Mouse (Mus musculus) heart, embryonic 10.5 days (tissue): ENCODE data around the gene Hist1h2ad. TPM values are rescaled to one million over a fixed set of nuclear protein-coding genes. Genes with fewer than 3 reads are reported as not detected.
"Not testable (repeated sequence)": the region's sequence is repeated elsewhere in the genome, so short reads cannot be mapped to it uniquely, and the experiment has no call there.

Experiments
- DNase-seq: peaks from one replicate; pipeline ENCODE4 v3.0.0-alpha.2; 2017; ENCODE audit warnings: low spot score
- H3K27ac ChIP-seq: fragments of 300-500 bp; sonication (generic); 2 replicates; pipeline ENCODE4 v1.5.1; 2016; ENCODE audit warnings: mild to moderate bottlenecking
- H3K27me3 ChIP-seq: fragments of 300-500 bp; sonication (generic); 2 replicates; pipeline ENCODE4 v1.6.1; 2016; ENCODE audit warnings: mild to moderate bottlenecking; ENCODE audit not compliant: poor library complexity, insufficient read depth, severe bottlenecking
- H3K36me3 ChIP-seq: fragments of 300-500 bp; sonication (generic); 2 replicates; pipeline ENCODE4 v1.6.1; 2016; ENCODE audit warnings: mild to moderate bottlenecking, moderate library complexity
- H3K4me1 ChIP-seq: fragments of 300-500 bp; sonication (generic); 2 replicates; pipeline ENCODE4 v1.6.1; 2016; ENCODE audit warnings: mild to moderate bottlenecking
- H3K4me3 ChIP-seq: fragments of 300-500 bp; sonication (generic); 2 replicates; pipeline ENCODE4 v1.5.1; 2016; ENCODE audit warnings: mild to moderate bottlenecking, moderate library complexity
- H3K9me3 ChIP-seq: fragments of 300-500 bp; sonication (generic); 2 replicates; pipeline ENCODE4 v1.6.1; 2016; ENCODE audit warnings: mild to moderate bottlenecking, moderate library complexity
- WGBS: fragments of 180-500 bp; shearing (Covaris S2); methylation state at CpG from one replicate; pipeline ENCODE4 v1.1.7; 2016; 5-methylcytosine and 5-hydroxymethylcytosine counted together
- polyA plus RNA-seq: library from polyadenylated mRNA; unstranded; fragments of >200 nt; fragmentation: Nextera tagmentation; extraction: Ambion mirVana; gene quantifications from 2 replicates; pipeline ENCODE4 v1.2.1, GENCODE M21; 2016

Gene Hist1h2ad
- polyA plus RNA-seq, 1 experiment from 2014 or later, result 1.1 TPM

GRCm38 (mm10) chr13:23534368-23535131 lies 39.6 kb upstream of the Hist1h2ad start:
- DNase-seq, result no peak
- Histone ChIP-seq H3K9me3 (no peaks in the 10 kb centered on the region), H3K4me1 (peaks cover 29% of the 10 kb centered on the region), H3K36me3 (no peaks in the 10 kb centered on the region), H3K27me3 (no peaks in the 10 kb centered on the region), H3K4me3 (peak overlapping the region; percentile 67), H3K27ac (peak overlapping the region; percentile 95)
- 3% methylated on average over 15 of the region's 15 CpGs for WGBS

GRCm38 (mm10) chr13:23535137-23536075 lies 38.8 kb upstream of the Hist1h2ad start, which contains the start of gene Hist1h3g:
Gene Hist1h3g (plus strand): TSS chr13:23535422.
- not testable (repeated sequence) for H3K9me3 ChIP-seq, H3K27me3 ChIP-seq, H3K36me3 ChIP-seq
- peak within 1 kb of the TSS; percentile 67 for H3K4me3 ChIP-seq
- DNase-seq, result peak; percentile 98
- peak within 1 kb of the TSS; percentile 95 for H3K27ac ChIP-seq
- H3K4me1 ChIP-seq, result peaks cover 29% of the 10 kb centered on the region
- WGBS, result under 1% methylated on average over 53 of the region's 62 CpGs

DNA sequence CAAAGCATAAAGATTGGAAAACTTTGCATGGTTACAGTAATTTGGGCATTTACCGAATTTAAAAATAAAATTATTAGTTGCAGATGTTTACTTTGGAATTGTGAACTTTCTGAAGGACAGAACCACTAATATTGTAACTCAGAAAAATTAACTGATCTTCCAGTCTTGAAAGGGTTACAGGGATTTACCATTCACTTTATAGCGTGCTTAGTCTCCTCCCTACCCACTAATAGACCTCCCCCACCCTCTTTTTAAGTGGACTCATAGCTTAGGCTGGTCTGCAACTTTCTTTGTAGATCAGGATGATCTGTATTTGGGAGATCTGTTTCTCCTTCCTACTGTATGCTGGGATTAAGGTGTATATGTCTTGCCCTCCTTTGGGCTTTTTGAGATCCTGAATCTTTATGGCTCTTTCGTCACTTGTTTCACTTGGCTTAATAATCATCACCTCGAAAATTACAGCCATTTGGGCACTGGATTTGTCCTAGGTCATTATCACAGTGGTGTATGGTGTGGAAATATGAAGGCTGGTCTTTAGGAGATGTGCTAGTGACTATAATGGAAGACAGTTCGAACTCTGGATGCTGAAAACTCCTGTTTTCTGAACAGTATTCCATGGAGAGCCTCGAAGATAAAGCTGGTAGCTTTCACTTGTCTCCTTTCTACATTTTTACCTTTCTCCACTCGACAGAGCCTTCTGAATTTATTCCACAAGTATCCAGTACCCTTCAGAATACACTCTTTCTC lies 37.9 kb upstream of the Hist1h2ad start:
- H3K27ac ChIP-seq, result peak overlapping the region; percentile 95
- H3K27me3 ChIP-seq, result no peaks in the 10 kb centered on the region
- no peak for DNase-seq
- H3K4me1 ChIP-seq, result peaks cover 29% of the 10 kb centered on the region
- H3K36me3 ChIP-seq, result no peaks in the 10 kb centered on the region
- WGBS, result 28% methylated on average over 7 of the region's 7 CpGs
- H3K4me3 ChIP-seq, result peak overlapping the region; percentile 67
- no peaks in the 10 kb centered on the region for H3K9me3 ChIP-seq

- Histone ChIP-seq H3K4me1 (peaks cover 27% of the 10 kb centered on the region), H3K36me3 (no peaks in the 10 kb centered on the region), H3K9me3 (no peaks in the 10 kb centered on the region), H3K27me3 (no peaks in the 10 kb centered on the region), H3K4me3 (peak overlapping the region; percentile 67), H3K27ac (no peak overlapping the region)
- DNase-seq, result no peak
- 81% methylated on average over 3 of the region's 3 CpGs for whole genome bisulfite sequencing
Measured at GRCm38 (mm10) chr13:23537006-23537710, 37.0 kb upstream of the Hist1h2ad start.

- Histone ChIP-seq H3K4me1 (peaks cover 20% of the 10 kb centered on the region; the same call in 1 of the 2 replicates), H3K4me3 (no peak overlapping the region), H3K27ac (no peak overlapping the region), H3K27me3 (no peaks in the 10 kb centered on the region), H3K36me3 (no peaks in the 10 kb centered on the region), H3K9me3 (no peaks in the 10 kb centered on the region)
- no peak for DNase-seq
- WGBS, result 86% methylated on average over 5 of the region's 5 CpGs
Measured at GRCm38 (mm10) chr13:23538249-23538648, 35.9 kb upstream of the Hist1h2ad start.

GRCm38 (mm10) chr13:23539821-23540220 lies 34.4 kb upstream of the Hist1h2ad start:
- not testable (repeated sequence) for H3K9me3 ChIP-seq, H3K27me3 ChIP-seq, H3K36me3 ChIP-seq, H3K27ac ChIP-seq, H3K4me3 ChIP-seq, DNase-seq
- WGBS, result 71% methylated on average over 1 of the region's 1 CpGs
- peaks cover 12% of the 10 kb centered on the region; the same call in 1 of the 2 replicates for H3K4me1 ChIP-seq

- no peak overlapping the region for H3K27ac ChIP-seq
- peaks cover 8% of the 10 kb centered on the region; the same call in 1 of the 2 replicates for H3K4me1 ChIP-seq
- 88% methylated on average over 3 of the region's 3 CpGs for WGBS
- no peaks in the 10 kb centered on the region for H3K27me3 ChIP-seq
- H3K9me3 ChIP-seq, result no peaks in the 10 kb centered on the region
- no peak for DNase-seq
- H3K36me3 ChIP-seq, result no peaks in the 10 kb centered on the region
- no peak overlapping the region for H3K4me3 ChIP-seq
Measured at GRCm38 (mm10) chr13:23541497-23541896, 32.7 kb upstream of the Hist1h2ad start.

DNA sequence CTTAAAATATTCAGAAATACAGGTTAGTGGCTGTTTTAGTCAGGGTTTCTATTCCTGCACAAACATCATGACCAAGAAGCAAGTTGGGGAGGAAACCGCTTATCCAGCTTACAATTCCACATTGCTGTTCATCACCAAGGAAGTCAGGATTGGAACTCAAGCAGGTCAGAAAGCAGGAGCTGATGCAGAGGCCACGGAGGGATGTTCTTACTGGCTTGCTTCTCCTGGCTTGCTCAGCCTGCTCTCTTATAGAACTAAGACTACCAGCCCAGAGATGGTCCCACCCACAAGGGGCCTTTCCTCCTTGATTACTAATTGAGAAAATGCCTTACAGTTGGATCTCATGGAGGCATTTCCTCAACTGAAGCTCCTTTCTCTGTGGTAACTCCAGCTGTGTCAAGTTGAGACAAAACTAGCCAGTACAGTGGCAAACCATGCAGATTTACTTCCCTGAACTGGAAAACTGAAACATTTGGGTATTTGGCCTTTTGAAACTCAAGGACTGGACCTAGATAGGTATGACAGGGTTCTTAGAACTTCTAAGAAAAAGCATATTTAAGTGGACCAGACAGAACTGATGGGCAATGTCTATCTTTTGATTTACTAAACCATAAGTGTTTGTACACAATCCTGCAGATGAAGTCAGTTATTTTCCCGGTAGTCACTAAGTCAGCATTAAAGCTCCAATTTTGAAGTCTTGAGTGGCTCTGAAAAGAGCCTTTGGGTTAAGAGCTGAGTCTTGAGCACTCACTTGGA lies 31.8 kb upstream of the Hist1h2ad start:
- 10% methylated on average over 3 of the region's 3 CpGs for WGBS
- not testable (repeated sequence) for H3K27me3 ChIP-seq, H3K36me3 ChIP-seq, H3K4me1 ChIP-seq, DNase-seq, H3K9me3 ChIP-seq
- peak overlapping the region; percentile 59 for H3K4me3 ChIP-seq
- peak overlapping the region; percentile 93 for H3K27ac ChIP-seq

- peak within 1 kb of the TSS; percentile 93 for H3K27ac ChIP-seq
- not testable (repeated sequence) for H3K27me3 ChIP-seq, H3K36me3 ChIP-seq, H3K4me1 ChIP-seq, H3K9me3 ChIP-seq
- WGBS, result under 1% methylated on average over 38 of the region's 42 CpGs
- H3K4me3 ChIP-seq, result peak within 1 kb of the TSS; percentile 59
- DNase-seq, result peak; percentile 92
Measured at GRCm38 (mm10) chr13:23542999-23543607, 31.1 kb upstream of the Hist1h2ad start, which contains the start of gene Hist1h2bh. Gene Hist1h2bh (minus strand): TSS chr13:23543392.

GRCm38 (mm10) chr13:23543965-23544786 lies 30.0 kb upstream of the Hist1h2ad start, which contains the start of gene Hist1h3f:
Gene Hist1h3f (plus strand): TSS chr13:23544052.
- no peaks in the 10 kb centered on the region for H3K36me3 ChIP-seq
- DNase-seq, result peak; percentile 87
- under 1% methylated on average over 29 of the region's 45 CpGs for WGBS
- H3K27ac ChIP-seq, result peak within 1 kb of the TSS; percentile 93
- H3K4me1 ChIP-seq, result no peaks in the 10 kb centered on the region; the same call in 1 of the 2 replicates
- H3K27me3 ChIP-seq, result no peaks in the 10 kb centered on the region
- H3K4me3 ChIP-seq, result peak within 1 kb of the TSS; percentile 59
- H3K9me3 ChIP-seq, result no peaks in the 10 kb centered on the region

DNA sequence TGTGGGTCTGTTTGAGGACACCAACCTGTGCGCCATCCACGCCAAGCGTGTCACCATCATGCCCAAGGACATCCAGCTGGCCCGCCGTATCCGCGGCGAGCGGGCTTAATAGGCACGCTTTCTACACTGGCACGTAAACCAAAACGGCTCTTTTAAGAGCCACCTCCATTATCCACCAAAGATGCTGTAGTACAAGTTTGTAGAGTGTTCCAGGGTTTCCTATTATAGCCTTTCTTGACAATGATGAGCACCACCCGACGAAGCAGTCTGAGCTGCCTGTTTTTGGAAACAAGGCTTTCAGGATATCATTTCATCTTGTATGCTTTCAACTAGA lies 29.4 kb upstream of the Hist1h2ad start:
- not testable (repeated sequence) for H3K27ac ChIP-seq, DNase-seq, H3K9me3 ChIP-seq, H3K36me3 ChIP-seq, H3K4me1 ChIP-seq, H3K27me3 ChIP-seq
- peak overlapping the region; percentile 59 for H3K4me3 ChIP-seq
- WGBS, result under 1% methylated on average over 14 of the region's 14 CpGs
